Mouse (Mus musculus): ENCODE data around the gene Lce1i. TPM values are rescaled to one million over a fixed set of nuclear protein-coding genes. Genes with fewer than 3 reads are reported as not detected.
"Not testable (repeated sequence)": the region's sequence is repeated elsewhere in the genome, so short reads cannot be mapped to it uniquely, and the experiment has no call there.

The Lce1i gene
- polyA plus RNA-seq (2012; rRNA removed): not detected in 2 replicates

- DNase-seq (ENCODE audit: low read depth, low spot score): no peak
- 73% methylated on average over 1 of the region's 1 CpGs for WGBS
Measured at GRCm38 (mm10) chr3:92778799-92779198, at the start of gene Lce1i. TSS of gene Lce1i (minus strand) at chr3:92778899.

- 9% methylated on average over 1 of the region's 1 CpGs for WGBS
- DNase-seq (ENCODE audit: low read depth, low spot score): no peak
Measured at GRCm38 (mm10) chr3:92827108-92827507, 48.4 kb upstream of the Lce1i start, which contains the start of gene Kprp. TSS of gene Kprp (minus strand) at chr3:92827247.

DNA sequence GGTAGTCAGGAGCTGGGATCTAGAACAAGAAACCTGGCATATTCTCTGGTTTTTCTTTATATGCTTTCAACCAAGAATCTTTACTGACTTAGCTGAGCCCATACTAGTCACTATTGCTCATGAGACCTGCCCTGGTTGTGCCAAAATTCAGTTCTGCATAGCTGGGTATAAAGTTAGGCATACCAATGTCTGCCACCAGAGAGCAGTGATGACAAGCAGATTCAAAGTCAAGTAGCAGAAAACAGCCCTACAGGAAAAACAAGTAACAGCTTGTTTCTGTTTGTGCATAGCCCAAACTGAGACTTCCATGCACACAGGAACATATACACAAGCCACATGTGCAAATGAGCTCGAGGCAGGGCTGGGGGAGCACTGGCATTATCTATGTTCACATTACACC, 47.1 kb upstream of the Lce1i start:
- 7% methylated on average over 1 of the region's 1 CpGs for WGBS
- DNase-seq (ENCODE audit: low read depth, low spot score): no peak

GRCm38 (mm10) chr3:92816036-92816435, 37.3 kb upstream of the Lce1i start:
- WGBS: 95% methylated on average over 2 of the region's 2 CpGs
- DNase-seq (ENCODE audit: low read depth, low spot score): not testable (repeated sequence)

GRCm38 (mm10) chr3:92815581-92815980, 36.9 kb upstream of the Lce1i start:
- no peak for DNase-seq (ENCODE audit: low read depth, low spot score)
- WGBS: 90% methylated on average over 3 of the region's 3 CpGs

DNA sequence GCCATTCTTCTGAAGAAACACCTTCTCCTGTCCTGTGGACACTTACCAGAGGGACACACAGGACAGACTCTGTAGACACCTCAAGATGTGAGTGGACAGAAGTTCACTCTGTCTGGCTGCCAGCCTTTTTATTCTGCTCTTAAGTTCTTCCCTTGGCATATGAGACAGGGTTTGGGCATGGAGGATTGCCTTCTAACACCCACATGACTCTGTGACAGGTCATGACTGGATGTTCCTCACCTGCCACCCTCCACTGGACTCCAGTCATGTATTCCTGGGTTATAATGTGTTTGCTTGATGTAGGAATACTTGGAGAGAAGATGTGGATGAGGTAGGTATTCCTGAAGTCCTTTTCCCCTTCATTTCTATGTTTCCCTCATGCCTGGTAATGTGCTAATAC, 29.1 kb upstream of the Lce1i start, which contains the start of gene Lce1k:
Gene Lce1k (minus strand): TSS at position 101 of the 400 bp plus-strand sequence.
- no peak for DNase-seq (ENCODE audit: low read depth, low spot score)

DNA sequence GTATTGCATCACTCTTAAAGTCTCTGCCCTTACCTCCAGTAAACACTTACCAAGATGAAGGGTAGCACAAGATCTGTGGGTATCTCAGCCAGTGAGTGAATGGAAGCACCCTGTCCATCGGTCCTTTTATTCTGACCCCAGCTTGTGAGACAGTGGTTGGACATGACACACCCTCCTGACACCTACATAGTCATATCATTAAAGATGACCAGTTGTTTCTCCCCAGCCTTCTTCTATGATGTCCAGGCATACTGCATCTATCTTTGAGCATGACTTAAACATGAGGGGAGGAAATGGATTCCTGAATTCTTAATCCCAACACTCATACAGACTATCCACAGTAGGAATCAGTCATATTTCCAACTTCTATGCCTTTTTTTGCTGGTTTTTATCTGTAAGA, 11.7 kb upstream of the Lce1i start, which contains the start of gene Lce1j:
Gene Lce1j (minus strand): TSS at position 101 of the 400 bp plus-strand sequence.
- no peak for DNase-seq (ENCODE audit: low read depth, low spot score)
- WGBS: 69% methylated on average over 1 of the region's 1 CpGs

DNA sequence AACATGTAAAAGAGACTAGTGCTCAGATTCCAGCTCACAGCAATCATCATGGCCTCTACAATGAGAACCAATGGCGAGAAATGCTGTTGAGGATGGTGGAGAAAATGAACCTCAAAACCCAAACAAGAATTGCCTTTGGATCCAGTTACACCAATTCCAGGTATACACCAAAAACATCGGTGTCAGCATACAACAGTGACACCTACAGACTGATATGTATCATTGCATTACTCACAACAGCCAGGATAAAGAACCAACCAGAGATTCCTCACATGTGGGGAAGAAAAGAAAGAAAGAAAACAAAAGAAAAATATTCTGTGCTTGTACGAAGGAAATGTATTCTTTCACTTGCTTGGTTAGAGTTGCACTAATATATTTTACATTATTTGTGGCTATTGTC, 7.1 kb downstream of the Lce1i start:
- no peak for DNase-seq (ENCODE audit: low read depth, low spot score)
- WGBS: 21% methylated on average over 3 of the region's 3 CpGs

GRCm38 (mm10) chr3:92764965-92765364, 13.7 kb downstream of the Lce1i start, which contains the start of gene Lce1h:
TSS of gene Lce1h (minus strand) at chr3:92765065.
- no peak for DNase-seq (ENCODE audit: low read depth, low spot score)
- WGBS: 91% methylated on average over 1 of the region's 1 CpGs

DNA sequence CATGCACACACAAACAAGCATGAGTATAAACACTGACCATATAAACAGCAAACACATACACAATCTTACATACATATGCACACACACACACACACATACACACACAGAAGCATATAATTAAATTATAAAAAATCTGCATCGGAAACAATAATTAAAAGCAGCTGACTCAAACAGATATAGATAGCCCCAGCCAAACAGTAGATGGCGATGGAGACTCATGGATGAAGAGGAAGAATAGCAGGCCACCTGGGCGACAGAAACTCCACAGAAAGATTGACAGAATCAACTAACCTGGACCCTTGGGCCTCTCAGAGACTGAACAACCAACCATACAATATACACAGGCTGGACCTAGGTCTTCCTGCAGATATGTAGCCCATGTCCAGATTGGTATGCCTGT, 25.5 kb downstream of the Lce1i start:
- DNase-seq (ENCODE audit: low read depth, low spot score): no peak
- WGBS: 42% methylated on average over 3 of the region's 3 CpGs

DNA sequence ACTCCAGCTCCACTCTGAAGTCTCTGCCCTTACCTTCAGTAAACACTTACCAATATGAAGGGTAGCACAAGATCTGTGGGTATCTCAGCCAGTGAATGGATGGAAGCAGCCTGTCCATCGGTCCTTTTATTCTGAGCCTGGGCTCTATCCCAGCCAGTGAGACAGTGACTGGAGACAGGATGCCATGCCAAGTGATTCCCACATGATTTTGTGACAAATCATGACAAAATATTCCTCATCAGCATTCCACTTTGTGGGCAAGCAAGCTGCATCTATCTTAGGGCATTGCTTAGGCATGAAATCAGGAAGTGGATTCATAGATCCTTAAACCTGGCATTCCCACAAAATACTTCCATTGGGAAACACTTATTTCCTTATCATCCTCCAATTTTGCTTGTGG, 26.5 kb downstream of the Lce1i start, which contains the start of gene Lce1g:
Gene Lce1g (minus strand): TSS at position 101 of the 400 bp plus-strand sequence.
- 71% methylated on average over 1 of the region's 1 CpGs for WGBS
- no peak for DNase-seq (ENCODE audit: low read depth, low spot score)

- DNase-seq (ENCODE audit: low read depth, low spot score): no peak
- 59% methylated on average over 1 of the region's 1 CpGs for WGBS
Measured at GRCm38 (mm10) chr3:92738996-92739395, 39.7 kb downstream of the Lce1i start, which contains the start of gene Gm38119. TSS of gene Gm38119 (minus strand) at chr3:92739096.

Other genes with a start within 250 kb of the Lce1i start
- not detected in 2 replicates for gene 2310046K23Rik, start 244.4 kb downstream of the Lce1i start, polyA plus RNA-seq (2012; rRNA removed)
- not detected in 2 replicates for gene Ivl, start 205.2 kb downstream of the Lce1i start, polyA plus RNA-seq (2012; rRNA removed)
- 0.69 TPM in 1 of 2 replicates, not detected in the other for gene Smcp, start 189.9 kb downstream of the Lce1i start, polyA plus RNA-seq (2012; rRNA removed)
- not detected in 2 replicates for gene 2210017I01Rik, start 171.4 kb downstream of the Lce1i start, polyA plus RNA-seq (2012; rRNA removed)
- gene Lce6a, start 157.2 kb downstream of the Lce1i start, polyA plus RNA-seq (2012; rRNA removed): not detected in 2 replicates
- gene Lce1a1, start 130.6 kb downstream of the Lce1i start, polyA plus RNA-seq (2012; rRNA removed): not detected in 2 replicates
- gene Lce1b, start 122.0 kb downstream of the Lce1i start, polyA plus RNA-seq (2012; rRNA removed): 0.15 TPM in 1 of 2 replicates, not detected in the other
- not detected in 2 replicates for gene Lce1a2, start 108.6 kb downstream of the Lce1i start, polyA plus RNA-seq (2012; rRNA removed)
- gene Lce1c, start 99.7 kb downstream of the Lce1i start, polyA plus RNA-seq (2012; rRNA removed): not detected in 2 replicates
- not detected in 2 replicates for gene Lce1d, start 91.7 kb downstream of the Lce1i start, polyA plus RNA-seq (2012; rRNA removed)
- gene Lce1e, start 69.8 kb downstream of the Lce1i start, polyA plus RNA-seq (2012; rRNA removed): not detected in 2 replicates
- not detected in 2 replicates for gene Lce1f, start 58.5 kb downstream of the Lce1i start, polyA plus RNA-seq (2012; rRNA removed)
- not detected in 2 replicates for gene Gm38119, start 39.8 kb downstream of the Lce1i start, polyA plus RNA-seq (2012; rRNA removed)
- not detected in 2 replicates for gene Lce1g, start 26.6 kb downstream of the Lce1i start, polyA plus RNA-seq (2012; rRNA removed)
- gene Lce1h, start 13.8 kb downstream of the Lce1i start, polyA plus RNA-seq (2012; rRNA removed): not detected in 2 replicates
- not detected in 2 replicates for gene Lce1j, start 11.6 kb upstream of the Lce1i start, polyA plus RNA-seq (2012; rRNA removed)
- gene Lce1k, start 29.0 kb upstream of the Lce1i start, polyA plus RNA-seq (2012; rRNA removed): not detected in 2 replicates
- not detected in 2 replicates for gene Kprp, start 48.3 kb upstream of the Lce1i start, polyA plus RNA-seq (2012; rRNA removed)
- not detected in 2 replicates for gene Lce1l, start 72.4 kb upstream of the Lce1i start, polyA plus RNA-seq (2012; rRNA removed)
- gene 2310050C09Rik, start 91.3 kb upstream of the Lce1i start, polyA plus RNA-seq (2012; rRNA removed): not detected in 2 replicates
- not detected in 2 replicates for gene Lce3a, start 147.3 kb upstream of the Lce1i start, polyA plus RNA-seq (2012; rRNA removed)
- 0.26 TPM in 1 of 2 replicates, not detected in the other for gene Lce3b, start 154.1 kb upstream of the Lce1i start, polyA plus RNA-seq (2012; rRNA removed)
- gene Lce3c, start 165.6 kb upstream of the Lce1i start, polyA plus RNA-seq (2012; rRNA removed): not detected in 2 replicates
- gene Lce3d, start 178.5 kb upstream of the Lce1i start, polyA plus RNA-seq (2012; rRNA removed): not detected in 2 replicates
- not detected in 2 replicates for gene Lce3e, start 188.2 kb upstream of the Lce1i start, polyA plus RNA-seq (2012; rRNA removed)
- not detected in 2 replicates for gene Lce3f, start 213.3 kb upstream of the Lce1i start, polyA plus RNA-seq (2012; rRNA removed)
- gene Crct1, start 236.8 kb upstream of the Lce1i start, polyA plus RNA-seq (2012; rRNA removed): 0.18 and 0.21 TPM in 2 replicates
- gene Lce1m, start 240.2 kb upstream of the Lce1i start, polyA plus RNA-seq (2012; rRNA removed): not detected in 2 replicates